Mouse (Mus musculus) embryonic facial prominence, embryonic 14.5 days (tissue): ENCODE measurements at regions not wholly inside any gene's neighbourhood (a gene's known extent, or its start where the extent isn't known, plus 50 kb on each side); places are given as distances from the start of the nearest gene placed in this dataset.
A peak's percentile ranks its signal among the peaks of the same experiment; 100 is the strongest.

ENCODE experiments used
- ATAC-seq: fragments of 200-750 bp; cut with Nextera tagmentation; 2 replicates; pipeline ENCODE4 v1.8.0; 2017; ENCODE audit warnings: low read depth, moderate number of reproducible peaks, moderate TSS enrichment
- DNase-seq: peaks from one replicate; pipeline ENCODE4 v3.0.0-alpha.2; 2015; ENCODE audit warnings: low spot score
- H3K27ac ChIP-seq: fragments of 300-500 bp; sonication (generic); replicated peaks from 2 replicates; pipeline ENCODE4 v1.5.1; 2014; ENCODE audit warnings: low read depth, mild to moderate bottlenecking, low read length, moderate library complexity
- H3K27me3 ChIP-seq: fragments of 300-500 bp; sonication (generic); replicated peaks from 2 replicates; pipeline ENCODE4 v1.6.1; 2014; ENCODE audit warnings: low read length; ENCODE audit not compliant: control insufficient read depth, insufficient read depth
- H3K36me3 ChIP-seq: fragments of 300-500 bp; sonication (generic); 2 replicates; pipeline ENCODE4 v1.6.1; 2014; ENCODE audit warnings: low read length, mixed read lengths; ENCODE audit not compliant: control insufficient read depth, insufficient read depth
- H3K4me1 ChIP-seq: fragments of 300-500 bp; sonication (generic); 2 replicates; pipeline ENCODE4 v1.6.1; 2014; ENCODE audit warnings: antibody characterized with exemption, low read length; ENCODE audit not compliant: control insufficient read depth, insufficient read depth
- H3K4me2 ChIP-seq: fragments of 300-500 bp; sonication (generic); 2 replicates; pipeline ENCODE4 v1.6.1; 2014; ENCODE audit warnings: low read depth, mild to moderate bottlenecking, low read length, moderate library complexity, mixed read lengths
- H3K4me3 ChIP-seq: fragments of 300-500 bp; sonication (generic); 2 replicates; pipeline ENCODE4 v1.5.1; 2014; ENCODE audit warnings: low read depth, mild to moderate bottlenecking, low read length
- H3K9ac ChIP-seq: fragments of 300-500 bp; sonication (generic); 2 replicates; pipeline ENCODE4 v1.6.1; 2014; ENCODE audit warnings: low read depth, mild to moderate bottlenecking, low read length, moderate library complexity, mixed read lengths
- H3K9me3 ChIP-seq: fragments of 300-500 bp; sonication (generic); 2 replicates; pipeline ENCODE4 v1.6.1; 2016; ENCODE audit warnings: low read length; ENCODE audit not compliant: control insufficient read depth
- WGBS: fragments of 180-500 bp; shearing (Covaris S2); extraction: QIAGEN DNeasy Blood & Tissue Kit; methylation state at CpG from one replicate; pipeline ENCODE4 v1.1.7; 2014; 5-methylcytosine and 5-hydroxymethylcytosine counted together

GRCm38 (mm10) chr14:118318524-118318923 is 51.8 kb downstream of the Gm9376 start:
- DNase-seq, result peak; percentile 85
- H3K4me1 ChIP-seq, result no peaks in the 10 kb centered on the region; the same call in 1 of the 2 replicates
- WGBS, result 47% methylated on average over 11 of the region's 11 CpGs
- H3K9ac ChIP-seq, result no peak overlapping the region; the same call in 1 of the 2 replicates
- H3K27me3 ChIP-seq, result peaks cover 30% of the 10 kb centered on the region
- peak; percentile 76 for ATAC-seq
- no peak overlapping the region for H3K4me3 ChIP-seq
- 0 out of 2 replicates have a peak overlapping the region, but pooled peaks have one; percentile 28 for H3K27ac ChIP-seq
- H3K9me3 ChIP-seq, result no peaks in the 10 kb centered on the region
- no peaks in the 10 kb centered on the region for H3K36me3 ChIP-seq
- no peak overlapping the region for H3K4me2 ChIP-seq

GRCm38 (mm10) chr14:118320101-118320500 is 53.3 kb downstream of the Gm9376 start:
- no peak overlapping the region for H3K27ac ChIP-seq
- no peaks in the 10 kb centered on the region for H3K36me3 ChIP-seq
- no peak for DNase-seq
- no peak overlapping the region for H3K4me3 ChIP-seq
- H3K9me3 ChIP-seq, result no peaks in the 10 kb centered on the region
- no peaks in the 10 kb centered on the region; the same call in 1 of the 2 replicates for H3K4me1 ChIP-seq
- H3K4me2 ChIP-seq, result no peak overlapping the region
- no peak for ATAC-seq
- 77% methylated on average over 4 of the region's 4 CpGs for WGBS
- peaks cover 39% of the 10 kb centered on the region for H3K27me3 ChIP-seq
- H3K9ac ChIP-seq, result no peak overlapping the region

GRCm38 (mm10) chr14:118321083-118321482 is 54.3 kb downstream of the Gm9376 start:
- no peaks in the 10 kb centered on the region; the same call in 1 of the 2 replicates for H3K4me1 ChIP-seq
- DNase-seq, result no peak
- H3K4me3 ChIP-seq, result no peak overlapping the region
- WGBS, result 83% methylated on average over 3 of the region's 3 CpGs
- no peaks in the 10 kb centered on the region for H3K9me3 ChIP-seq
- no peaks in the 10 kb centered on the region for H3K36me3 ChIP-seq
- H3K9ac ChIP-seq, result no peak overlapping the region
- no peak overlapping the region for H3K4me2 ChIP-seq
- H3K27ac ChIP-seq, result no peak overlapping the region
- ATAC-seq, result no peak
- peaks cover 39% of the 10 kb centered on the region for H3K27me3 ChIP-seq

GRCm38 (mm10) chr14:118322003-118322821 is 55.5 kb downstream of the Gm9376 start:
- Histone ChIP-seq H3K4me1 (no peaks in the 10 kb centered on the region; the same call in 1 of the 2 replicates), H3K9me3 (no peaks in the 10 kb centered on the region), H3K36me3 (no peaks in the 10 kb centered on the region), H3K4me2 (peak overlapping the region; percentile 63), H3K9ac (peak overlapping the region; percentile 30), H3K4me3 (peak overlapping the region; percentile 33), H3K27ac (no peak overlapping the region), H3K27me3 (peaks cover 39% of the 10 kb centered on the region)
- WGBS, result 15% methylated on average over 26 of the region's 26 CpGs
- ATAC-seq (no peak), DNase-seq (no peak)

- Histone ChIP-seq H3K9ac (peak overlapping the region; percentile 30), H3K9me3 (no peaks in the 10 kb centered on the region), H3K27ac (no peak overlapping the region), H3K27me3 (peaks cover 39% of the 10 kb centered on the region), H3K4me3 (peak overlapping the region; percentile 33), H3K36me3 (no peaks in the 10 kb centered on the region), H3K4me2 (peak overlapping the region; percentile 63), H3K4me1 (no peaks in the 10 kb centered on the region; the same call in 1 of the 2 replicates)
- ATAC-seq, result no peak
- WGBS, result 11% methylated on average over 11 of the region's 11 CpGs
- no peak for DNase-seq
Observed at GRCm38 (mm10) chr14:118322865-118323264, 56.1 kb downstream of the Gm9376 start.

GRCm38 (mm10) chr14:118338071-118338470 is 71.3 kb downstream of the Gm9376 start:
- DNase-seq (no peak), ATAC-seq (no peak)
- Histone ChIP-seq H3K4me3 (no peak overlapping the region), H3K27ac (no peak overlapping the region), H3K4me1 (no peaks in the 10 kb centered on the region), H3K4me2 (no peak overlapping the region), H3K9ac (no peak overlapping the region), H3K36me3 (no peaks in the 10 kb centered on the region), H3K9me3 (no peaks in the 10 kb centered on the region), H3K27me3 (no peaks in the 10 kb centered on the region)
- 71% methylated on average over 3 of the region's 3 CpGs for WGBS

- no peaks in the 10 kb centered on the region for H3K9me3 ChIP-seq
- 38% methylated on average over 11 of the region's 11 CpGs for WGBS
Observed at GRCm38 (mm10) chr14:118362931-118363330, 96.2 kb downstream of the Gm9376 start.

GRCm38 (mm10) chr14:118363391-118363821 is 96.6 kb downstream of the Gm9376 start:
- H3K4me2 ChIP-seq, result peak overlapping the region; percentile 46
- H3K27me3 ChIP-seq, result no peaks in the 10 kb centered on the region
- no peaks in the 10 kb centered on the region for H3K9me3 ChIP-seq

More at GRCm38 (mm10) chr14:118362931-118363330, 96.2 kb downstream of the Gm9376 start:
- Histone ChIP-seq H3K4me1 (peaks cover 12% of the 10 kb centered on the region; the same call in 1 of the 2 replicates), H3K27me3 (no peaks in the 10 kb centered on the region), H3K27ac (no peak overlapping the region), H3K36me3 (no peaks in the 10 kb centered on the region), H3K9ac (no peak overlapping the region), H3K4me2 (peak overlapping the region; percentile 46), H3K4me3 (peak overlapping the region; percentile 20)
- DNase-seq, result no peak
- no peak for ATAC-seq

More at GRCm38 (mm10) chr14:118363391-118363821, 96.6 kb downstream of the Gm9376 start:
- H3K4me3 ChIP-seq, result peak overlapping the region; percentile 20
- H3K4me1 ChIP-seq, result peaks cover 12% of the 10 kb centered on the region; the same call in 1 of the 2 replicates
- no peaks in the 10 kb centered on the region for H3K36me3 ChIP-seq
- H3K27ac ChIP-seq, result no peak overlapping the region
- DNase-seq, result peak; percentile 17
- H3K9ac ChIP-seq, result no peak overlapping the region
- no peak for ATAC-seq
- 46% methylated on average over 21 of the region's 21 CpGs for WGBS
